Mouse (Mus musculus) spleen, adult 18-20 months (tissue): Measurements from ENCODE around the gene Rp2.
"Not testable (repeated sequence)": the region's sequence is repeated elsewhere in the genome, so short reads cannot be mapped to it uniquely, and the experiment has no call there.

ENCODE experiments used
- DNase-seq, 2 experiments: peaks; one replicate each; pipeline ENCODE4 v3.0.0; 2022; ENCODE audit warnings: mixed read lengths in 2 of 2

Rp2 gene

GRCm38 (mm10) chrX:20364391-20365365, at the start of gene Rp2:
TSS of gene Rp2 (plus strand) at chrX:20364481.
- DNase-seq, result peak; percentile 64 to 75

GRCm38 (mm10) chrX:20332756-20333155, 31.5 kb upstream of the Rp2 start:
- DNase-seq, result no peak

GRCm38 (mm10) chrX:20335722-20336121, 28.6 kb upstream of the Rp2 start:
- DNase-seq, result peak; percentile 19 to 65

- no peak for DNase-seq
Observed at GRCm38 (mm10) chrX:20344980-20345379, 19.3 kb upstream of the Rp2 start.

- DNase-seq, result no peak
Observed at GRCm38 (mm10) chrX:20346355-20346754, 17.9 kb upstream of the Rp2 start.

GRCm38 (mm10) chrX:20350241-20350640, 14.0 kb upstream of the Rp2 start:
- DNase-seq, result not testable (repeated sequence)

GRCm38 (mm10) chrX:20355283-20355682, 9.0 kb upstream of the Rp2 start:
- DNase-seq, result no peak

- DNase-seq, result no peak
Observed at GRCm38 (mm10) chrX:20356309-20356708, 8.0 kb upstream of the Rp2 start.

- no peak for DNase-seq
Observed at GRCm38 (mm10) chrX:20366036-20366435, 1.8 kb downstream of the Rp2 start.

- no peak for DNase-seq
Observed at GRCm38 (mm10) chrX:20379347-20380014, 15.2 kb downstream of the Rp2 start.

- DNase-seq, result no peak
Observed at GRCm38 (mm10) chrX:20382260-20382659, 18.0 kb downstream of the Rp2 start.

- no peak for DNase-seq
Observed at GRCm38 (mm10) chrX:20387006-20387405, 22.7 kb downstream of the Rp2 start.

GRCm38 (mm10) chrX:20391964-20392363, 27.7 kb downstream of the Rp2 start:
- not testable (repeated sequence) for DNase-seq

GRCm38 (mm10) chrX:20392942-20393341, 28.7 kb downstream of the Rp2 start:
- DNase-seq, result no peak

GRCm38 (mm10) chrX:20404068-20404467, 39.8 kb downstream of the Rp2 start:
- DNase-seq, result peak in 1 of 2 experiments; percentile 3

- no peak for DNase-seq
Observed at GRCm38 (mm10) chrX:20406909-20407308, 42.6 kb downstream of the Rp2 start.

GRCm38 (mm10) chrX:20407676-20408075, 43.4 kb downstream of the Rp2 start:
- no peak for DNase-seq

GRCm38 (mm10) chrX:20411382-20411781, 47.1 kb downstream of the Rp2 start:
- DNase-seq, result no peak

- DNase-seq, result no peak
Observed at GRCm38 (mm10) chrX:20412221-20412620, 47.9 kb downstream of the Rp2 start.

- no peak for DNase-seq
Observed at GRCm38 (mm10) chrX:20414885-20415622, 50.8 kb downstream of the Rp2 start.

- DNase-seq, result no peak
Observed at GRCm38 (mm10) chrX:20418461-20418860, 54.2 kb downstream of the Rp2 start.

- DNase-seq, result no peak
Observed at GRCm38 (mm10) chrX:20419536-20419935, 55.3 kb downstream of the Rp2 start.
